Mouse (Mus musculus) liver, adult 2 months (tissue): ENCODE measurements around the gene Cyth1. TPM values are rescaled to one million over a fixed set of nuclear protein-coding genes. Genes with fewer than 3 reads are reported as not detected.

ENCODE experiments used
- DNase-seq: peaks from one replicate; pipeline ENCODE4 v3.0.0-alpha.2; 2011; ENCODE audit warnings: low read depth, low spot score; ENCODE audit errors: extremely low read depth
- H3K27ac ChIP-seq: fragments of 200-500 bp; replicated peaks from 2 replicates; pipeline ENCODE4 v1.5.1; 2012; ENCODE audit warnings: low read depth, mild to moderate bottlenecking, control low read depth, inconsistent platforms, low read length; ENCODE audit not compliant: insufficient read depth
- H3K27me3 ChIP-seq: fragments of 200-500 bp; 2 replicates; pipeline ENCODE4 v1.6.1; 2012; ENCODE audit warnings: mild to moderate bottlenecking, moderate library complexity, low read length, inconsistent platforms; ENCODE audit not compliant: control insufficient read depth, insufficient read depth
- H3K36me3 ChIP-seq: fragments of 200-500 bp; 2 replicates; pipeline ENCODE4 v1.6.1; 2012; ENCODE audit warnings: low read length, inconsistent platforms; ENCODE audit not compliant: control insufficient read depth, insufficient read depth
- H3K4me1 ChIP-seq: fragments of 200-500 bp; 2 replicates; pipeline ENCODE4 v1.6.1; 2011; ENCODE audit warnings: low read length; ENCODE audit not compliant: control insufficient read depth, insufficient read depth
- H3K4me3 ChIP-seq: fragments of 200-500 bp; 2 replicates; pipeline ENCODE4 v1.5.1; 2011; ENCODE audit warnings: low read depth, mild to moderate bottlenecking, control low read depth, low read length, moderate library complexity; ENCODE audit not compliant: insufficient read depth
- H3K79me2 ChIP-seq: fragments of 200-500 bp; 2 replicates; pipeline ENCODE4 v1.6.1; 2012; ENCODE audit warnings: inconsistent platforms, mild to moderate bottlenecking, low read length, moderate library complexity; ENCODE audit not compliant: control insufficient read depth, insufficient read depth
- H3K9ac ChIP-seq: fragments of 200-500 bp; 2 replicates; pipeline ENCODE4 v1.6.1; 2012; ENCODE audit warnings: low read depth, mild to moderate bottlenecking, control low read depth, inconsistent platforms, low read length
- CTCF ChIP-seq: fragments of 200-500 bp; IDR thresholded peaks from 2 replicates; pipeline ENCODE4 v1.5.1; 2011; ENCODE audit warnings: low read depth, low read length, control low read depth
- POLR2A ChIP-seq: fragments of 200-500 bp; IDR thresholded peaks from 2 replicates; pipeline ENCODE4 v1.6.1; 2011; ENCODE audit warnings: low read length, control low read depth; ENCODE audit not compliant: insufficient read depth; ENCODE audit errors: extremely low read depth
- WGBS: fragments of 180-500 bp; shearing (Covaris S2); methylation state at CpG from one replicate; pipeline ENCODE4 v1.1.7; 2018; 5-methylcytosine and 5-hydroxymethylcytosine counted together
- polyA plus RNA-seq: library from polyadenylated mRNA; depleted of rRNA; stranded (reverse); fragments of >200 nt; gene quantifications from 2 replicates; pipeline ENCODE4 v1.2.3, GENCODE M21; 2012
- total RNA-seq: library from RNA; depleted of rRNA; stranded (reverse); fragments of >200 nt; gene quantifications from 2 replicates; pipeline ENCODE4 v1.2.3, GENCODE M21; 2014

Cyth1 gene
- total and polyA plus RNA-seq, 2 experiments = 14.7 to 32.4 TPM

DNA sequence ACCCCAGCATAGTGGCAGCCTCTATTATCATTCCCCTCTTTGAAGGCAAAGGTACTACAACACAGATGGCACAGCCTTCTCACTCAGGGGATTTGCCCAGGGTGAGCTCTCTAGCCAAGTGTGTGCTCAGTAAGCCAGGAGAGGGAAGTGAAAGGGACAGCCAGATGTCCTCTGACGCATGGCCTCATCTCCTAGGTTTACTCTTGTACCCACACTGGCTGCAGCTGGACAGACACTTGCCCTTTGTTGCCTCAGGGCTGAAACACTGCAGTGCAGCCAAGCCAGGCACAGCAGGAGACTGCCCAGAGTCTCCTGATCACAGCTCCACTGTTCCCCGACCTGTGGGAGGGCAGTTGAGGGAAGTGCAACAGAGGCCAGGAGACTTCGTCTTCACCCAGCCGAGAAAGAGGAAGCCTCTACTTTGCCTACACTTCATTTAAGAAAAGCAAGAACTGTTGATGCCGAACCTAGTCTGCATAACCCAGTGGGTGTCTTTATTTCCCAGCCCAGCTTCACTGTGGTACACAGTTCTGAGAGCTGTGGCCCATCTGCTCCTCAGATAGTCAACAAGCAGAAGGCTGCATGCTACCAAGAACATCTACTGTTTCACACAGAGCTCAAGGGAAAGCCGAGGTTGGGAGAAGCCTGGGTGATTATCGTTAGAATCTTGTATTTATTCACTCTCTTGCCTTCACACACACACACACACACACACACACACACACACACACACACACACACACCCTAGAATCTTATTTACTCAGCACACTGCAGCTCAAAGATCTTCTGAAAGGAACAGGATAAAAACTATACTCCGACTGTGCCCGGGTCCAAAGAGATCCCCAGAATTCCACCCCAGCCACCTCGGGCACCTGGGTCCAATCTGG, 36.4 kb downstream of the Cyth1 start:
- Histone ChIP-seq H3K79me2 (peaks cover 46% of the 10 kb centered on the region), H3K27me3 (no peaks in the 10 kb centered on the region), H3K9ac (peak overlapping the region; percentile 73), H3K4me3 (peak overlapping the region; percentile 56), H3K4me1 (peaks cover 42% of the 10 kb centered on the region), H3K36me3 (no peaks in the 10 kb centered on the region), H3K27ac (peak overlapping the region; percentile 97)
- TF ChIP-seq CTCF (peak; percentile 12; the same call in 1 of the 2 replicates), POLR2A (peak; percentile 47; the same call in 1 of the 2 replicates)
- DNase-seq = peak; percentile 99
- WGBS = 7% methylated on average over 10 of the region's 10 CpGs

DNA sequence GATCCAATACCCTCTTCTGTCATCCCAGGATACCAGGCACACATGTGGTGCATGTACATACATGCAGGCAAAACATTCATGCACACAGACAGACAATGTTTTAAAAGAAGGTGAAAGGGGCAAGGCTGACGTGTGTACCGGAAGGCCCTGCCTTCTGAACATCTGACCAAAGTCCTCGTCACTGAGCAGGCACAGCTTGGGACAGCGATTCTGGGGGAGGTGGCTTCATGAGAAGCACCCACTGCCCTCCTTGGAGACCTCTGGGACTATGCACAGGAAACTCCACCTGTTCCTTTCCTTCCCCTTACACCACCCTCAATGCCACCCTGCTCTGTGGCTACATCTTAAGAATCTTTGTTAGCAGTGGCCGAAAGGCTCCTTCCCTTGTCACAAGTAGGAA, 37.4 kb downstream of the Cyth1 start:
- Histone ChIP-seq H3K4me1 (peaks cover 36% of the 10 kb centered on the region), H3K4me3 (peak overlapping the region; percentile 47), H3K27ac (peak overlapping the region; percentile 97), H3K79me2 (peaks cover 47% of the 10 kb centered on the region), H3K27me3 (no peaks in the 10 kb centered on the region), H3K9ac (peak overlapping the region; percentile 73), H3K36me3 (no peaks in the 10 kb centered on the region)
- 26% methylated on average over 5 of the region's 5 CpGs for WGBS
- peak; percentile 92 for DNase-seq
- TF ChIP-seq CTCF (no peak), POLR2A (peak; percentile 60; the same call in 1 of the 2 replicates)

DNA sequence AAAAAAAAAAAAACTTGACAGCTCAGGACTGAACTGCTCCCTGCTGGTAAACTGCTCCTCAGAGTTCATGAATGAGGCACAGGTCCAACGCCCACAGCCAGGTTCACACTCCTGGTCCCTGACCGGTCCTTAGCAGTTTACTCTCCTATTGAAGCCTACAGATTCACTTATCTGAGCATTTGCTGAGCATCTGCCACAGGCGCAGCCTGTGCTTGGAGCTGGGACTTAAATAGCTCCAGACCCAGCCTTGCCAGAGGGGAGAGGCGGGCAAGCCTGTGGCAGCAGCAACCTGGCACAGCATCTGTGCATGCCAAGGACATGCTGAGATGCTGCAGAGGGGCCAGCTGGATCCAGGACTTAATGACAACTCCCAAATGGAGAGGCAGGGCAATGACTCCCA, 38.3 kb downstream of the Cyth1 start:
- DNase-seq = peak; percentile 67
- Histone ChIP-seq H3K27ac (peak overlapping the region; percentile 97), H3K9ac (peak overlapping the region; percentile 43), H3K79me2 (peaks cover 47% of the 10 kb centered on the region), H3K36me3 (no peaks in the 10 kb centered on the region; the same call in 1 of the 2 replicates), H3K4me3 (peak overlapping the region; percentile 3; the same call in 1 of the 2 replicates), H3K4me1 (peaks cover 38% of the 10 kb centered on the region), H3K27me3 (no peaks in the 10 kb centered on the region)
- 27% methylated on average over 4 of the region's 4 CpGs for WGBS
- TF ChIP-seq CTCF (no peak), POLR2A (no peak)

GRCm38 (mm10) chr11:118209376-118209775, 39.0 kb downstream of the Cyth1 start:
- no peak for DNase-seq
- 71% methylated on average over 3 of the region's 3 CpGs for WGBS
- no peak for TF ChIP-seq POLR2A
- no peak for TF ChIP-seq CTCF
- Histone ChIP-seq H3K9ac (peak overlapping the region; percentile 19), H3K79me2 (peaks cover 48% of the 10 kb centered on the region), H3K27me3 (no peaks in the 10 kb centered on the region), H3K36me3 (no peaks in the 10 kb centered on the region; the same call in none of the 2 replicates), H3K27ac (no peak overlapping the region), H3K4me3 (no peak overlapping the region), H3K4me1 (peaks cover 38% of the 10 kb centered on the region)

- H3K79me2 ChIP-seq = peaks cover 50% of the 10 kb centered on the region
- DNase-seq = no peak
- WGBS = 54% methylated on average over 8 of the region's 8 CpGs
- H3K9ac ChIP-seq = no peak overlapping the region
- peaks cover 2% of the 10 kb centered on the region for H3K36me3 ChIP-seq
- TF ChIP-seq POLR2A (no peak), CTCF (no peak)
- H3K27ac ChIP-seq = no peak overlapping the region
- peaks cover 39% of the 10 kb centered on the region for H3K4me1 ChIP-seq
- H3K4me3 ChIP-seq = no peak overlapping the region
- H3K27me3 ChIP-seq = no peaks in the 10 kb centered on the region
These were observed 39.6 kb downstream of the Cyth1 start for GRCm38 (mm10) chr11:118208672-118209272.
